Mouse (Mus musculus) forebrain, postnatal 0 days (tissue): ENCODE data around the gene Col6a6. TPM values are rescaled to one million over a fixed set of nuclear protein-coding genes. Genes with fewer than 3 reads are reported as not detected.

Experiments used
- ATAC-seq: fragments of 200-750 bp; cut with Nextera tagmentation; 2 replicates; pipeline ENCODE4 v1.8.0; 2017; ENCODE audit warnings: mild to moderate bottlenecking, moderate library complexity
- DNase-seq: peaks from one replicate; pipeline ENCODE4 v3.0.0-alpha.2; 2015
- H3K27ac ChIP-seq: fragments of 300-500 bp; sonication (generic); 2 replicates; pipeline ENCODE4 v1.5.1; 2014; ENCODE audit warnings: low read depth, mild to moderate bottlenecking, antibody characterized with exemption, low read length, moderate library complexity, mixed read lengths
- H3K27me3 ChIP-seq: fragments of 300-500 bp; sonication (generic); 2 replicates; pipeline ENCODE4 v1.6.1; 2014; ENCODE audit warnings: mild to moderate bottlenecking, low read length, mixed read lengths; ENCODE audit not compliant: insufficient read depth
- H3K36me3 ChIP-seq: fragments of 300-500 bp; sonication (generic); 2 replicates; pipeline ENCODE4 v1.6.1; 2014; ENCODE audit warnings: mild to moderate bottlenecking, moderate library complexity; ENCODE audit not compliant: insufficient read depth
- H3K4me1 ChIP-seq: fragments of 300-500 bp; sonication (generic); 2 replicates; pipeline ENCODE4 v1.6.1; 2014; ENCODE audit warnings: antibody characterized with exemption; ENCODE audit not compliant: insufficient read depth
- H3K4me2 ChIP-seq: fragments of 300-500 bp; sonication (generic); 2 replicates; pipeline ENCODE4 v1.6.1; 2014; ENCODE audit warnings: low read depth, mild to moderate bottlenecking, moderate library complexity
- H3K4me3 ChIP-seq: fragments of 300-500 bp; sonication (generic); 2 replicates; pipeline ENCODE4 v1.5.1; 2014; ENCODE audit warnings: low read depth, low read length, mixed read lengths
- H3K9ac ChIP-seq: fragments of 300-500 bp; sonication (generic); 2 replicates; pipeline ENCODE4 v1.6.1; 2014; ENCODE audit warnings: mild to moderate bottlenecking
- H3K9me3 ChIP-seq: fragments of 300-500 bp; sonication (generic); 2 replicates; pipeline ENCODE4 v1.6.1; 2016; ENCODE audit warnings: low read length
- CTCF ChIP-seq: sonication (generic); IDR thresholded peaks from 2 replicates; pipeline ENCODE4 v1.5.1; 2016; ENCODE audit warnings: antibody characterized with exemption, control low read depth, low read depth
- WGBS: fragments of 180-500 bp; shearing (Covaris S2); extraction: QIAGEN DNeasy Blood & Tissue Kit; methylation state at CpG from one replicate; pipeline ENCODE4 v1.1.7; 2014; 5-methylcytosine and 5-hydroxymethylcytosine counted together
- polyA plus RNA-seq: library from polyadenylated mRNA; unstranded; fragments of >200 nt; fragmentation: Nextera tagmentation; extraction: Ambion mirVana; gene quantifications from 2 replicates; pipeline ENCODE4 v1.2.1, GENCODE M21; 2015
- total RNA-seq: library from RNA; depleted of rRNA; stranded (reverse); fragments of >200 nt; gene quantifications from 2 replicates; pipeline ENCODE4 v1.2.3, GENCODE M21; 2014

The Col6a6 gene
- total and polyA plus RNA-seq, 2 experiments from 2014 or later, result 0.11 to 0.33 TPM

DNA sequence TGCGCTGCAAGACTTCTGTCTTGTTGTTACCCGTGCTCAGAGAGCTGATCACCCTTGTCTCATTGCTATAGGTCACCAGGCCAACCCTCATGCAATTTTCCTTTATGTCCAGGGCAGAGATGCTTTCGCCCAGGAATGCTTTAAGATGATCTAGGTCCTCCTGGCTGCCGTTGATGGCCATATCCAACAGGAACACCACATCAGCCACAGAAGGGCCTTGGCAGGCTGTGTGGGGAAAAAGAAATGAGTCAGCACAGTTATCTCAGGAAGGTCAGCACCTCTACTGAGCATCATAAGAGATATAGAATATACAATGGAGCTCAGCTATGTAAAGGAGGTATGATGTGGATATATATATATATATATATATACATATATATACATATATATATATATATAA, 43.9 kb downstream of the Col6a6 start:
- no peak for TF ChIP-seq CTCF
- ATAC-seq (no peak), DNase-seq (no peak)
- no peak overlapping the region for H3K9ac ChIP-seq
- H3K27me3 ChIP-seq, result no peaks in the 10 kb centered on the region
- no peaks in the 10 kb centered on the region for H3K9me3 ChIP-seq
- no peak overlapping the region for H3K27ac ChIP-seq
- H3K4me2 ChIP-seq, result no peak overlapping the region
- no peak overlapping the region for H3K4me3 ChIP-seq
- H3K4me1 ChIP-seq, result no peaks in the 10 kb centered on the region
- 88% methylated on average over 4 of the region's 4 CpGs for WGBS
- no peaks in the 10 kb centered on the region for H3K36me3 ChIP-seq

DNA sequence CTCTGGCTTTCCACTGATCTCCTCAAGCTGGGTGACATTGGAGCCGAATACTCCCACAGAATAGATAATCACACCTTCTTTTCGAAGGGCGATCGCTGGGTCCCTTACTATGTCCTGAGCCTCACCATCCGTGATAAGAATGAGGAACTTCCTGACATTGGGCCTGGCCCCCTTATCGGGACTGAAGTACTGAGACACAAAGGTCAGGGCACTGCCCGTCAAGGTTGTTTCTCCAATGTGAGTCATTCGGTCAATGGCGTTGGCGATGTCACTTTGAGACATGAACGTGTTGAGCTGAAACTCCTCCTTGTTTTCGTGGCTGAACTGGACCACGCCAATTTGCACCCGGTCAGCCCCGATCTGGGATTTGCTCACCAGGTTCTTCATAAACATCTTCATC, 47.3 kb downstream of the Col6a6 start:
- ATAC-seq (no peak), DNase-seq (no peak)
- Histone ChIP-seq H3K36me3 (no peaks in the 10 kb centered on the region), H3K9me3 (no peaks in the 10 kb centered on the region), H3K9ac (no peak overlapping the region), H3K27ac (no peak overlapping the region), H3K4me3 (no peak overlapping the region), H3K4me1 (no peaks in the 10 kb centered on the region), H3K27me3 (no peaks in the 10 kb centered on the region), H3K4me2 (no peak overlapping the region)
- 95% methylated on average over 15 of the region's 15 CpGs for WGBS
- no peak for TF ChIP-seq CTCF

DNA sequence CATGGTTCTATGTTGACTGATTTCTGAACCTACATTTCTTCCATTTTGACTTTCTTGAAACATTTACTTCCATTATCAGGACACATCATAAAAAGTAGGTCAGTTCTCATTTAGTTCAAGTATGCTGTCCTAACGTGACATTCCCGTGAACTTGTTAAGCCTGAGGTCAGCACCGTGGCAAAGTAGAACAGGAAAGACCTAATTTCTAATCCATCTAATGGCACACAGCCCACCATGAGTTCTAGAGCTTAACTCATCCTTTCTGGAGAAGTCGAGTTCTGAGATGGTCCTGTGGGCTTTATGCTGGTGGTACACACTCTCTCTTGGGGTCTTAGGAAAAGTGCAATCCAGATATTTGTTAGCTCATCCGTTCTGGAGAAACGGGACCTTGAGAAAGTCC, 49.2 kb downstream of the Col6a6 start:
- no peak overlapping the region for H3K9ac ChIP-seq
- no peaks in the 10 kb centered on the region for H3K4me1 ChIP-seq
- H3K36me3 ChIP-seq, result no peaks in the 10 kb centered on the region
- H3K4me2 ChIP-seq, result no peak overlapping the region
- no peak for TF ChIP-seq CTCF
- ATAC-seq, result no peak
- no peaks in the 10 kb centered on the region for H3K27me3 ChIP-seq
- DNase-seq, result no peak
- WGBS, result 93% methylated on average over 6 of the region's 6 CpGs
- no peak overlapping the region for H3K27ac ChIP-seq
- H3K9me3 ChIP-seq, result no peaks in the 10 kb centered on the region
- H3K4me3 ChIP-seq, result no peak overlapping the region

DNA sequence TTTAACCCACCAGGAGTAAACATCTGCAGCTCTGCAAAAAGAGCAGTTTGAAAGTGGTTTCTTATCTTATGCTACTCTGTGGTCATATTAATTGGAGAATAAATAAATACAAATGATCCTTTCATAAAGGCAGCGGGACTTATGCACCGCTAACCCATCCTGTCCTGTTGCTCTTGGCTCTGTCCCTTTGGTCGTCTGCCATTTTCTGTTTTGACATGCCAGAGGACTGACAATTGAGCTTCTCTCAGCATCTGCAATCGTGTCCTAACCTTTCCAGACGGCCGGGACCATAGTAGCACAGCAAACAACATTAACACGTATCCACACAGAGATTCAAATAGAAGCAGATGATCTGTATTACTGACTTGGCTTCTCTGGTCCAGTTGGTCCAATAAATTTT, 53.1 kb downstream of the Col6a6 start:
- Histone ChIP-seq H3K9ac (no peak overlapping the region), H3K4me2 (no peak overlapping the region), H3K4me3 (no peak overlapping the region), H3K4me1 (no peaks in the 10 kb centered on the region), H3K27me3 (no peaks in the 10 kb centered on the region), H3K36me3 (no peaks in the 10 kb centered on the region), H3K27ac (no peak overlapping the region), H3K9me3 (no peaks in the 10 kb centered on the region)
- DNase-seq, result no peak
- ATAC-seq, result no peak
- WGBS, result 48% methylated on average over 7 of the region's 7 CpGs
- no peak for TF ChIP-seq CTCF

DNA sequence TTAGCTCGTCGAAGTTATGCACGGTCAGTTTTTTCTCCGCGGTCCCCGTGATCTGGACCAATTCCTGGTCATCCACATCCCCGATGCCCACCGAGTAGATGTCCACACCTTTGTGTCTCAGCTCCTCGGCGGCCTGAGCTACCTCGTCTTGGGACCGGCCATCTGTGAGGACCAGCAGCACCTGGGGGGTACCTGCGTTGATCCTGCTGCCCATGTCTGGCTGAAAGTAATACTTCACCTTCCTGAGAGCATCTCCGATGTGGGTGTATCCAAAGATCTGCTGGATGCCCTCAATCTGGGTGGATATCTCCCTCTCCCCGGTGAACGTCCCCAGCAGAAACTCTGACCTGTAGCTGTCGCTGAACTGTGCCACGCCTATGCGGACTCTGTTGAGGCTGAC, 53.6 kb downstream of the Col6a6 start:
- H3K4me2 ChIP-seq, result no peak overlapping the region
- H3K27ac ChIP-seq, result no peak overlapping the region
- H3K4me1 ChIP-seq, result no peaks in the 10 kb centered on the region
- 94% methylated on average over 19 of the region's 19 CpGs for WGBS
- H3K27me3 ChIP-seq, result no peaks in the 10 kb centered on the region
- ATAC-seq (no peak), DNase-seq (no peak)
- H3K36me3 ChIP-seq, result no peaks in the 10 kb centered on the region
- H3K9ac ChIP-seq, result no peak overlapping the region
- no peak for TF ChIP-seq CTCF
- H3K4me3 ChIP-seq, result no peak overlapping the region
- H3K9me3 ChIP-seq, result no peaks in the 10 kb centered on the region

DNA sequence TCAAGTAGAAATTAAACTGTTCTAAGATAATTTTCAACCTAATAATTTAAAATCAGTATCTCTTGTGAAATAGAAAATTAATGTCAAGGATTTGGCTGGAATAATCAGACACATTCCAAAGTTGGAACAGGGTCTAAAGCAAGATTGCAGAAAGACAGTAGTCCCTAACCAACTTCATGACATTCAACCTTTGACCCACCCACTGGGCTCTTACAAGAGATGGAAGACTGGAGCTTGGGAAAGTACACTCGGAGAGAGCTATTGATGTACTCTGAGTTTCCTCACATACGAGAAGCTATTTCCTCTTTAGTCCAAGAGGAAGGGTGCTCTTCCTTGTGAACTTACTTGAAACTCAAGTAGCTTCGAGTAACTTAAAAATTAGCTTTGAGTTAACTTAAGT, 56.6 kb downstream of the Col6a6 start:
- H3K36me3 ChIP-seq, result no peaks in the 10 kb centered on the region
- no peak overlapping the region for H3K27ac ChIP-seq
- H3K4me2 ChIP-seq, result no peak overlapping the region
- no peaks in the 10 kb centered on the region for H3K27me3 ChIP-seq
- ATAC-seq (no peak), DNase-seq (no peak)
- no peak overlapping the region for H3K4me3 ChIP-seq
- WGBS, result 78% methylated on average over 3 of the region's 3 CpGs
- no peaks in the 10 kb centered on the region for H3K4me1 ChIP-seq
- TF ChIP-seq CTCF, result no peak
- no peak overlapping the region for H3K9ac ChIP-seq
- no peaks in the 10 kb centered on the region for H3K9me3 ChIP-seq

DNA sequence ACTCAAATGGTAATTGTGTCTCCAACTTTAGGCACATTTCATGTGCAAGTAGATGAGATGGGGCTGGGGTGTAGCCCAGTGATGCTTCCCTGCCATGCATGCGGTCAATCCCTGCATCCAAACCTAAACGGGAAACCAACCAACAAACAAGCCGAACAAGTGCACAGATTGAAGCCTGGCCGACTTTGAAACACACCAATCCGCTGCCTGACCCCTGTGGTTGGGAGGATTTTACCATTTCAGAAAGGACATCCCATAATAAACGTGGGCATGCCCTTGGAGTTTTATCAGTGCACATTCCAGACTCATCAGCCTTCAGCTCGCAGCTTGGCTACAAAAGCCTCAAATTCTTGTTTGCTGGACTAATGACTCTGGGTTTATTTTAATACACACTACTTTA, 57.3 kb downstream of the Col6a6 start:
- ATAC-seq, result no peak
- no peak for DNase-seq
- Histone ChIP-seq H3K36me3 (no peaks in the 10 kb centered on the region), H3K4me1 (no peaks in the 10 kb centered on the region), H3K4me2 (no peak overlapping the region), H3K9ac (no peak overlapping the region), H3K27me3 (no peaks in the 10 kb centered on the region), H3K4me3 (no peak overlapping the region), H3K9me3 (no peaks in the 10 kb centered on the region), H3K27ac (peak overlapping the region; percentile 41; the same call in 1 of the 2 replicates)
- no peak for TF ChIP-seq CTCF
- WGBS, result 43% methylated on average over 7 of the region's 7 CpGs

DNA sequence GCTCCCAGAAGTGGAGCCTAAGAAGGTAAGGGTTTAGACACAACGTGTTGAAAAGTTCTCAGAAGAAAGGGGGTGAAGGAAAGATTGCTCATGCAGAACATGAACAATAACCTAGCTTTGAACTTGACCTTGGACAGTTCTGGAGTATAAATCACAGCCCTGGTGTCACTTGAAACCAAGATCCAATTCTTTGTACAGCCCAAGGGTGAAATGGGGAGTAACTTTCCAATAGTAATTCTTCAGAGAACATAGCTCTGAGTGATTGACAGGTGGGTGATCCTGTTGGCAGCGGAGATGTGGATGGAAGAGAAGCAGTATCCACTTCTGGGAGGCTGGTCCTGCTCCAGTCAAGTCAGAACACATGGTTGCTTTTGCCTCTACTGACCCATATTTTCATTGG, 62.1 kb downstream of the Col6a6 start:
- Histone ChIP-seq H3K4me2 (no peak overlapping the region), H3K9ac (no peak overlapping the region), H3K27me3 (no peaks in the 10 kb centered on the region), H3K4me3 (no peak overlapping the region), H3K9me3 (no peaks in the 10 kb centered on the region), H3K36me3 (no peaks in the 10 kb centered on the region), H3K4me1 (no peaks in the 10 kb centered on the region), H3K27ac (no peak overlapping the region)
- 79% methylated on average over 2 of the region's 2 CpGs for WGBS
- ATAC-seq (no peak), DNase-seq (no peak)
- no peak for TF ChIP-seq CTCF
